Mouse (Mus musculus): ENCODE data around the gene Glud1. TPM values are rescaled to one million over a fixed set of nuclear protein-coding genes. Genes with fewer than 3 reads are reported as not detected.

The Glud1 gene
- total and polyA plus RNA-seq, 2 experiments from 2014 or later = 114 to 192 TPM

- no peak for ATAC-seq (ENCODE audit: low FRiP score)
- Histone ChIP-seq H3K9ac (replicated peaks; ENCODE audit: low read length, poor library complexity, severe bottlenecking) (no peak overlapping the region), H3K4me1 (ENCODE audit: insufficient read depth, low read length) (peaks cover 12% of the 10 kb centered on the region; the same call in 1 of the 2 replicates), H3K4me3 (ENCODE audit: low read depth, low read length) (no peak overlapping the region), H3K9me3 (ENCODE audit: low read length) (no peaks in the 10 kb centered on the region), H3K36me3 (ENCODE audit: insufficient read depth, low read length) (peaks cover 3% of the 10 kb centered on the region; the same call in 1 of the 2 replicates), H3K27me3 (ENCODE audit: insufficient read depth, low read length) (no peaks in the 10 kb centered on the region), H3K27ac (ENCODE audit: low read depth, low read length) (no peak overlapping the region), H3K4me2 (ENCODE audit: low read depth, low read length, poor library complexity, severe bottlenecking) (peak overlapping the region; percentile 20)
- DNase-seq (ENCODE audit: low spot score) = no peak
- 85% methylated on average over 3 of the region's 3 CpGs for WGBS
- TF ChIP-seq CTCF (IDR thresholded peaks at IDR 0.05) = no peak
These were observed 4.3 kb downstream of the Glud1 start for GRCm38 (mm10) chr14:34314796-34315195.

GRCm38 (mm10) chr14:34316346-34316745 lies 5.8 kb downstream of the Glud1 start:
- H3K4me2 ChIP-seq (ENCODE audit: low read depth, low read length, poor library complexity, severe bottlenecking) = no peak overlapping the region
- ATAC-seq (ENCODE audit: low FRiP score) (no peak), DNase-seq (ENCODE audit: low spot score) (no peak)
- H3K36me3 ChIP-seq (ENCODE audit: insufficient read depth, low read length) = peaks cover 3% of the 10 kb centered on the region; the same call in 1 of the 2 replicates
- no peak overlapping the region for H3K9ac ChIP-seq (replicated peaks; ENCODE audit: low read length, poor library complexity, severe bottlenecking)
- H3K4me1 ChIP-seq (ENCODE audit: insufficient read depth, low read length) = peaks cover 12% of the 10 kb centered on the region; the same call in 1 of the 2 replicates
- no peak overlapping the region for H3K27ac ChIP-seq (ENCODE audit: low read depth, low read length)
- WGBS = 98% methylated on average over 2 of the region's 2 CpGs
- no peaks in the 10 kb centered on the region for H3K27me3 ChIP-seq (ENCODE audit: insufficient read depth, low read length)
- H3K9me3 ChIP-seq (ENCODE audit: low read length) = no peaks in the 10 kb centered on the region
- no peak overlapping the region for H3K4me3 ChIP-seq (ENCODE audit: low read depth, low read length)
- no peak for TF ChIP-seq CTCF (IDR thresholded peaks at IDR 0.05)

GRCm38 (mm10) chr14:34317431-34317830 lies 6.9 kb downstream of the Glud1 start:
- Histone ChIP-seq H3K36me3 (ENCODE audit: insufficient read depth, low read length) (peaks cover 3% of the 10 kb centered on the region; the same call in 1 of the 2 replicates), H3K4me1 (ENCODE audit: insufficient read depth, low read length) (peaks cover 12% of the 10 kb centered on the region; the same call in 1 of the 2 replicates), H3K9ac (replicated peaks; ENCODE audit: low read length, poor library complexity, severe bottlenecking) (no peak overlapping the region), H3K4me3 (ENCODE audit: low read depth, low read length) (no peak overlapping the region), H3K4me2 (ENCODE audit: low read depth, low read length, poor library complexity, severe bottlenecking) (no peak overlapping the region), H3K27ac (ENCODE audit: low read depth, low read length) (no peak overlapping the region), H3K27me3 (ENCODE audit: insufficient read depth, low read length) (no peaks in the 10 kb centered on the region), H3K9me3 (ENCODE audit: low read length) (no peaks in the 10 kb centered on the region)
- ATAC-seq (ENCODE audit: low FRiP score) = no peak
- TF ChIP-seq CTCF (IDR thresholded peaks at IDR 0.05) = no peak
- 82% methylated on average over 3 of the region's 3 CpGs for WGBS
- no peak for DNase-seq (ENCODE audit: low spot score)

GRCm38 (mm10) chr14:34318113-34318512 lies 7.6 kb downstream of the Glud1 start:
- Histone ChIP-seq H3K36me3 (ENCODE audit: insufficient read depth, low read length) (peaks cover 4% of the 10 kb centered on the region; the same call in 1 of the 2 replicates), H3K4me3 (ENCODE audit: low read depth, low read length) (no peak overlapping the region), H3K9ac (replicated peaks; ENCODE audit: low read length, poor library complexity, severe bottlenecking) (no peak overlapping the region), H3K27me3 (ENCODE audit: insufficient read depth, low read length) (no peaks in the 10 kb centered on the region), H3K4me1 (ENCODE audit: insufficient read depth, low read length) (peaks cover 8% of the 10 kb centered on the region; the same call in 1 of the 2 replicates), H3K4me2 (ENCODE audit: low read depth, low read length, poor library complexity, severe bottlenecking) (no peak overlapping the region), H3K9me3 (ENCODE audit: low read length) (no peaks in the 10 kb centered on the region), H3K27ac (ENCODE audit: low read depth, low read length) (no peak overlapping the region)
- ATAC-seq (ENCODE audit: low FRiP score) (no peak), DNase-seq (ENCODE audit: low spot score) (no peak)
- TF ChIP-seq CTCF (IDR thresholded peaks at IDR 0.05) = no peak

- H3K9me3 ChIP-seq (ENCODE audit: low read length) = no peaks in the 10 kb centered on the region
- 95% methylated on average over 5 of the region's 5 CpGs for WGBS
- no peaks in the 10 kb centered on the region for H3K4me1 ChIP-seq (ENCODE audit: insufficient read depth, low read length)
- H3K27me3 ChIP-seq (ENCODE audit: insufficient read depth, low read length) = no peaks in the 10 kb centered on the region
- DNase-seq (ENCODE audit: low spot score) (no peak), ATAC-seq (ENCODE audit: low FRiP score) (no peak)
- peaks cover 19% of the 10 kb centered on the region for H3K36me3 ChIP-seq (ENCODE audit: insufficient read depth, low read length)
- TF ChIP-seq CTCF (IDR thresholded peaks at IDR 0.05) = no peak
- no peak overlapping the region for H3K4me2 ChIP-seq (ENCODE audit: low read depth, low read length, poor library complexity, severe bottlenecking)
- H3K9ac ChIP-seq (replicated peaks; ENCODE audit: low read length, poor library complexity, severe bottlenecking) = no peak overlapping the region
- H3K4me3 ChIP-seq (ENCODE audit: low read depth, low read length) = no peak overlapping the region
- H3K27ac ChIP-seq (ENCODE audit: low read depth, low read length) = no peak overlapping the region
These were observed 13.1 kb downstream of the Glud1 start for GRCm38 (mm10) chr14:34323576-34324085.

GRCm38 (mm10) chr14:34326606-34327005 lies 16.1 kb downstream of the Glud1 start:
- H3K27me3 ChIP-seq (ENCODE audit: insufficient read depth, low read length) = no peaks in the 10 kb centered on the region
- no peak overlapping the region for H3K4me2 ChIP-seq (ENCODE audit: low read depth, low read length, poor library complexity, severe bottlenecking)
- no peak for ATAC-seq (ENCODE audit: low FRiP score)
- WGBS = 94% methylated on average over 3 of the region's 3 CpGs
- TF ChIP-seq CTCF (IDR thresholded peaks at IDR 0.05) = no peak
- no peak overlapping the region for H3K27ac ChIP-seq (ENCODE audit: low read depth, low read length)
- H3K36me3 ChIP-seq (ENCODE audit: insufficient read depth, low read length) = peaks cover 35% of the 10 kb centered on the region
- H3K4me3 ChIP-seq (ENCODE audit: low read depth, low read length) = no peak overlapping the region
- no peak overlapping the region for H3K9ac ChIP-seq (replicated peaks; ENCODE audit: low read length, poor library complexity, severe bottlenecking)
- no peaks in the 10 kb centered on the region for H3K9me3 ChIP-seq (ENCODE audit: low read length)
- no peak for DNase-seq (ENCODE audit: low spot score)
- H3K4me1 ChIP-seq (ENCODE audit: insufficient read depth, low read length) = no peaks in the 10 kb centered on the region
